Mouse (Mus musculus) c-Kit-positive CD71-positive TER-119-negative erythroid progenitor cells, embryonic 14.5 days (primary cell): ENCODE measurements around the gene Atp1a1.

Experiments used
- DNase-seq: peaks from one replicate; pipeline ENCODE4 v3.0.0-alpha.2; 2013; ENCODE audit warnings: low read depth

Atp1a1 gene

DNA sequence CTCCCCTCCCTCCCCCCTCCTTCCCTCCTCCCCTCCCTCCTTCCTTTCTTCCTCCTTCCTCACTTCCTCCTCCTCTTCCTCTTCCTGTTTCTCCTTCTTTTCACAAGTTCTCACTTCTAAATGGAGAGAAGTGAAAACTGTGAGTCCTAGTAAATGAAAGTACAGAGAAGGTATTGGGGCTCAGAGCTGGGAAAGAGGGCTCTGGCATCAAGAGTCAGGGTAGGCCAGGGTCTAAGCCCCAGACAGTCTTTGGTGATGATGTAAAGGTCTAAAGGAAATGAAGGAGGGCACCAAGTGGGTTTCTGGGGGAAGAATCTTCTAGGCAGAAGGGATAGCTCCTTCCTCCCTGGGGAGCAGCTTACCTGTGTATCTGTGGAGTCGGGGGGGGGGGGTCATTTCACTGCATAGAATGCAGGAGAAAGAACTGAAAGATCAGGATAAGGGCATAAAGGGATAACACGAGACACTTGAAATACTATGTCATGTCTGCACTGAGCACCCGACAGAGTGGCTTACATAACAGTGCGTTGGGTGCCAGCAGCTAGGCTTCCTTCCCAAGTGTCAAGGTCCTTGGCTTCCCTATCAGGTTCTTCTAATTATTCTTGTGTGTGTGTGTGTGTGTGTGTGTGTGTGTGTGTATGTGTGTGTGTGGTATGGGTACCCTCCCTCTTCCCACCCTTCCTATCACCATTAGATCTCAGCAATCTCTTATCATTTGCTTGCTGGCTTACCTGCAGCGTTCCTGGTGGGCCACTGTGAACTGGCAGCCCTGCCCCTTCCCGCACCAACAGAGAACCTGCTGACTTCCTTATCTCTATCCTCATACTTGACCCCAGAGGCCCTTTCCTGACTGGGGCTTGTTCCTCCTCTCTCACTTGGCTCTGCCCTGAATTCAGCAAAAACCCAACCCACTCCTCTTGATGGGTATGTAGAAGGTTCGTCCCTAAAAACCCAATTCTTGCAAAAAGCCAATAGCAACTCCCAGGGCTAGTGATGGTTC lies 51.6 kb downstream of the Atp1a1 start:
- no peak for DNase-seq

DNA sequence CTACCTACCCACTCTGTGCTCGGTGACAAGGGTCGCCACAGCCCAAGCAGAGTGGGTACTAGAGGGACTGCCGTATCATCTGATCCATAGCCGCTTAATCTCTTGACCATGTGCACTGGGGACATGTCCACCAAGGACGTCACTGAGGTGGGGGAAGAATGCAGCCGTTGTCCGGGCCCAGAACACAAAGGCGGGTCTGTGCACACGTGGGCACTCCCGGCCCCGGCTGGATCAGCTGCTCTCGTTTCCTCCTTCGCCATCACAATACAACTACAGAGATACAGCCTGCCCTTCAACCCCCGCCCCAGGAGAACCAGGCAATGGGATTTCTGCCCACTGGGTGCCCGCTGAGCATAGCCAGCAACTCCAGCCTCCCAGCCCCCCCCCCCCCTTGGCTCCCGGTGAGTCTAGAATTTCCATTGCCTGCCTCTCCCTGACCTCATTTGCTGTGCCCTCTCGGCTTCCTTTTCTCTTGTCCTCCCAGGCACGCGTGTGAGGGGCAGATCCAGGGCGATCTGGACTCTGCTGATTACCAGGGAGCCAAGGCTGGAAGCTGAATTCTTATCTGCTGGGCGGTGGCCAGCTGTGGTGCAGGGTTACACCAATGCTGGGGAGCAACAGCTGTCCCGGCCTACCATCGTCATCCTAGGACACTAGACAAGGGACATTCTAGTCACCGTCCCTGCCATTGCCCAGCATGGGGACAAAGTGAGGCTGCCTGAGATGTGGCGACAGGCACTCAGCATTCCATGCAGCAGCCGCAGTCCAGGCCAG lies 52.8 kb downstream of the Atp1a1 start:
- peak; percentile 83 for DNase-seq

DNA sequence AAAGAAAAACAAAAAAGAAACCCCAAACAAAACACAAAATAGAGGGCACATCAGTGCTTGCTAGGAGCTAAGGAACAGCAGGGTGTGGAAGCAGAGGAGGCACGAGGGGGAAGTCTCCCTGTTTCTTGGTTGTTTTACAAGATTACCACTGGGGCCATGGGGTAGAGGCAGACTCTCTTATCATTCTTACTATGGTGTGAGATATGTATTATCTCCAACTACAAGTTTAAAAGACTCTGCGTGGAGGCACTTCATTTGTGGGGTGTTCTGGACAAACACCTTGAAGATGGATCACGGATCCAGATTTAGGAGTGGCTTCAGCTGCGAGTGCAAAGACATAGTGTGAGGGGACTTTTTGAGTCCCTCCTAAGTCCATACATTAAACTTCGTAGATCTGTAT lies 54.7 kb downstream of the Atp1a1 start:
- no peak for DNase-seq

- no peak for DNase-seq
Measured at GRCm38 (mm10) chr3:101544116-101544515, 60.4 kb downstream of the Atp1a1 start.

DNA sequence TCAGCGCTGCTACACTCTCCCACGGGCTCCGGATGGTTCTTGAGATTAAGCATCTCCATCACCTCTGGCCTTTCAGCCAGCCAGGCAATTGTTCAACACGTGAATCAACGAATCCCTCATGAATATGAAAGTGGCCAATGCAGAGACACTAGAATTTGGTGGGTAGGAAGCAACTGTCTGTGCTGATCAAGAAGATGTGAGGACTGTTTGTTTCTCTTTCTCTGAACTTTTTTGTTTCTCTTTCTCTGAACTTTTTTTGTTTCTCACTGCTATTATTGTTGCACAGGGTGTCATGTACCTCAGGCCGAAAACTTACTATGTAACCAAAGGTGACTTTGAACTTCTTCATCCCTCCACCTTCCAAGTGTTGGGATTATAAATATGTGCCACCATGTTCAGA lies 62.9 kb downstream of the Atp1a1 start:
- DNase-seq, result no peak

DNA sequence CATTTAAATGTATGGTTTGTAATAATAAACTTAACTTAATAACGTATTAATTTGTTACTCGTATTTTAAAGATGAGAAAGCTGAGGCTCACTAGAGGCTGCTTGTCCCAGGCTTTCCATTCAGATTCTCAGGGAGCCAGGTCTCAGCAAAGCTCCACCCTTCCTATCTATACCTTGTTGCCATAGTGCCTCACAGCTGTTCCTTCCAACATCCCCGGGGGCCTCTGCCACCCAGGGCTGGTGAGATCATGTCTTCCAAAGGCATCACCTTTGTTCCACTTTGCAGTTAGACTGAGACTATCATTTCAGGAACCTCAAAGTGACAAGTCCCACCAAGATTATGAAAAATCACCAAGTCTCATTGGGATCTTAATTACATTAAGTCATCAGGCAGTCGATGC lies 63.9 kb downstream of the Atp1a1 start:
- DNase-seq, result no peak

DNA sequence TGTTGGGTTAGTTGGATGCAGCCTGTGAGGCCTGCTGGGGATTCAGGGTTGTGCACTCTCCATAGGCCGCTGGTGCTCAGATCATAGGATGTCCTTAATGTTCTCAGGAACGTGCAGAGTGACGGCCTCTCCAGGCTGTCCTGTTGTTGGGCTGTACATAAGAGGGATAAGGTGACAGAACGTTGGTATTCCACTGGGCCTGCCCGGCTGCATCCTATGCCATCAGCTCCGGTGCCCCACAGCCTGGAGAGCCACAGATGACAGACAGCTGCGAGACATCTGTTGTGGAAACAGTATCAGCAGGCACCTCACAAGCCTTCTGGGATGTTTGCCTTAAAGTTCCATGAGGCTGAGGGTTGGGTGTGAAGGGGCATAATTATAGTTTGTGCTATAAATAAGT lies 68.2 kb downstream of the Atp1a1 start:
- DNase-seq, result no peak

DNA sequence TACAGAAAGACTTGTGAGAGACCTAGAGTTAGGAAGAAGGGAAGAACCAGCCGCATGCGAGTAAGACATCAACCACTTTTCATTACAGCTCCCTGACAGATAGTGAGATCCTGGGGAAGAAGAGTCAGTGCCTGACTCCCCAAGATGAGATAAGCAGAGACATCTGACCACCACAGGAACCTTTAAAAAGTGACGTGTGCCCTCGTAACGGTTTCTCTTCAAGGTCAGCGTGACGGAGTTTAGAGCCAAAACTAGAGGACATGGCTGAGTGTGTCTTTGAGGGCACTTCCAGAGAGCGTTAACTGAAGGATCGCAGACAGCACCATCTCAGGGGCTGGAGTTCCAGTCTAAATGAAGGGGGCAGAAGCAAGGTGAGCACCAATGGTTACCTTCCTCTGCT lies 70.2 kb downstream of the Atp1a1 start:
- DNase-seq, result no peak

- no peak for DNase-seq
Measured at GRCm38 (mm10) chr3:101533373-101533772, 71.1 kb downstream of the Atp1a1 start.

DNA sequence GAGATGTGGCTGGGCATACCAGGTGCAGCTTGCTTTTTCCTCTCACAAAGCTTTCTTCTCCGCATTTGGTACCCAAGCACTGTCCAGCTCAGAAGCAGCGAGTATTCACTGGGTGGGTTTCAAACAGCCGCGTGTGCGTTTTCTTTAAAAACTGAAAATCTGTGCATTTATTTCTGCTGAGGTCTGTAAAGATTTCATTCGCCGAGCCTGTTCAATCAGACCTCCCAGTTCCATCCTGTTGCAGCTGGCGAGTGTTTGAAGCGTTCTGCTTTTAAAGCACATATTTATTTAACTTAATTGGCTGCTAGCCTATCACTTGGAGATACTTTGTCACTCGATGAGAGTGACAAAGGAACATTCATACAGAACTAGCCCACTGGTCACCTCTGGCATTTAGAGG lies 73.6 kb downstream of the Atp1a1 start:
- no peak for DNase-seq

- no peak for DNase-seq
Measured at GRCm38 (mm10) chr3:101528900-101529594, 75.4 kb downstream of the Atp1a1 start.

DNA sequence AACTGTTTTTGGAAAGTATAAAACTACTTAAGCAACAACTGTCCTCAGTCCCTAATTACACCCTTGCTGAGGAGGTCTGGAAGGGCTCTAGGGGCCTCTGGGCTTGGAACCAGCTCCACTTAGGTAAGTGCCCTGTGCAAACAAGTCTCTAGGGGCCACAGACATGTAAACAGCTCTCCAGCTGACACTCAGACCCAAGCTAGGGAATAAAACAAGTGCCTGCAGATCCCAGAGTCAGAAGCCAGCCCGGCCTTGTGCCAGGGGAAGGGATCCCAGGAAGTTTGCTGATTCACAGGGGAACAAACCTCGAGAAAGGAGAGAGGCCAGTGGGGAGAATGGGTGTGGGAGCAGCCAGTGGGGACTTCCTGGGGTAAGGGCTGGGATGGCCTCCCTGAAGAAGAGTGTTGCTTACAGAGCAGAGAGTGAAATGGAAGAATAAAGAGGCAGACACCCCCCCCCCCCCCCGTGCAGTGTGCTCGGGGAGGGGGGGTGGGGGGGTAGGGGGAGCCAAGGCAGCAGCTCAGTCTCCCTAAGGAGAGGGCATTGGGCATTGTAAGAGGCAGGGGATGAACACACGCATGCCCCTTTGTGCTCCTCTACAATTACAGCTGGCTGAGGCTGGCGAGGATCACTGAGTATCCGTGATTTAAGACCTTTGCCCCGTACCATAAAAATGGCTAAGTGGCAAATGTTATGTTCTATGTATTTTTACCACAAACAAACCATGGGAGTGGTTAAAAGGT lies 76.2 kb downstream of the Atp1a1 start:
- no peak for DNase-seq

- DNase-seq, result no peak
Measured at GRCm38 (mm10) chr3:101526603-101527002, 77.9 kb downstream of the Atp1a1 start.
